Mouse (Mus musculus) liver (tissue): ENCODE results near the gene Itih5.

Source experiments
- DNase-seq: peaks from one replicate; pipeline ENCODE4 v3.0.0-alpha.2; 2020; ENCODE audit warnings: mixed read lengths

Gene Itih5

GRCm38 (mm10) chr2:10169991-10170390 is 16.6 kb downstream of the Itih5 start:
- DNase-seq, result no peak

DNA sequence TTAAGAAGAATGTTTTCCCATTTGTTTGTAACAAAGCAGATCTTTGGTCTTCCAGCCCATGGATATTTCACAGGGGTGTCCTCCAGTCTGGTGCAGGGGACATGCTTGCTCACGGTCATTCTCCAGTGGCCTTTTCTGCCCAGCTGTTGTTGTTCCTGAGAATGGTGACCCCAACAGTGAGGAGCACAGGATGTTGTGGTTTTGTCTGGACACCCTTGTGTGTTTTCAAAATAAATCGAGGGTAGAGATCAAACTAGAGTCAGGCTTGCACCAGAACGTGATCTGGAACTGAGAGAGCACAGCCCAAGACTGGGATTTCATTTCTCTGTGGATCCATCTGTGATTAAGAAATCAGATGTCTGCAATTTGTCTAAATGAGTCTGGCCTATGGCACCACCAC is 40.2 kb downstream of the Itih5 start:
- DNase-seq, result no peak

DNA sequence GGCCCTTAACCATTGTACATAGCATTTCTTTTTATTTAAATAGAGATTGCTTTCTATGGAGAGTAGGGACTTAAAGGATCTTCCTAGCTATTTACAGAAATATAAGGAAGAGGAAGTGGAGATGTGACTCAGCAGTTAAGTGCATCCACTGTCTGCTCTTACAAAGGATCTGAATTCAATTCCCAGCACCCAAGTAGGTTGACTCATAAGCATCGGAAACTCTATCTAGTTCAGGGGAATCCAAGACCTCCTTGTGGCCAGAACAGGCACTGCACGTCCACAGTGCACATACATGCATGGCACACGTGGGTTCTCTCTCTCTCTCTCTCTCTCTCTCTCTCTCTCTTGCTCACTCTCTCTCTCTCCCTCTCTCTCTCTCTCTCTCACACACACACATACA is 41.8 kb downstream of the Itih5 start:
- DNase-seq, result no peak

- no peak for DNase-seq
These were observed 46.0 kb downstream of the Itih5 start for GRCm38 (mm10) chr2:10199326-10199725.

DNA sequence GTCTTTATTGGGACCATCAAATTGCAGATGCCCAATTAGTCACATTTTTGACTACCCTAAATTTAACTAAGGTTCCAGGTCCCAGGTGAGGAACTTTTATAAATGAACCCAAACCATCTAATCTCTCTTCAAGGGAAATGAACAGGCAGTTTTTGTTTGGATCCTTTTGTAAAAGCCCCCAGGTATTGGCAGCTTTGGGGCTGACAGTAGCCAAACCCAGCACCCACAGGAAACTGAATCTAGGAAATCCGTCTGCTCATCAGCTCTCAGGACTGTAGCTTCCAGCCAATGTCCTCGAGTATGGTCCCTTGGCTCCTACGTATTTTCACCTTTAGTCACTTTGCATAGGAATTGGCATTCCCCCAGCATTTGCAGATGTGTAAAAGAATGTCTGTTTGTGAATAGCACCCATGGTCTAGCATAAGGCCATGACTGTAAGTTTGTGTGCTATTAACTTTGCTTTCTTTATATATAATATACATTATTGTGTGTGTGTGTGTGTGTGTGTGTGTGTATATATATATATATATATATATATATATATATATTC is 47.4 kb downstream of the Itih5 start:
- DNase-seq, result no peak

GRCm38 (mm10) chr2:10204301-10204700 is 50.9 kb downstream of the Itih5 start:
- DNase-seq, result no peak

DNA sequence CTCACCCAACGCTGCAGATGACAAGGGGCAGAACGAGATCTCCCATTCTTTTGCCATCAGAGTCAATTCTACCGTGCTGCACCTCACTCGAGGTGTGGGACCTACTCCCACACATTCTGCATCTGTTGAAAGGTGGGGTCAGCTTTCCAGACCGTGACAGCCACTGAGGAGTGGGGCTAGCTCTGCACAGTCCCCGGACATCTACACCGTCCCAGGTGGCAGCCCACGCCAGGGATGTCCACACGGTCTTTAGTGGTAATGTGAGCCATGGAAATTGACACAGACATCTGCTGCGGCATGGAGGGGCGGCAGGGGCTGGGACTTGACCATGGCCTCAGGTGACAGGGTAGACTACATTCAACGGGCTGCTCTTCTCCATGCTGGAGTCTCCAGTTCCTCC is 60.1 kb downstream of the Itih5 start:
- no peak for DNase-seq

DNA sequence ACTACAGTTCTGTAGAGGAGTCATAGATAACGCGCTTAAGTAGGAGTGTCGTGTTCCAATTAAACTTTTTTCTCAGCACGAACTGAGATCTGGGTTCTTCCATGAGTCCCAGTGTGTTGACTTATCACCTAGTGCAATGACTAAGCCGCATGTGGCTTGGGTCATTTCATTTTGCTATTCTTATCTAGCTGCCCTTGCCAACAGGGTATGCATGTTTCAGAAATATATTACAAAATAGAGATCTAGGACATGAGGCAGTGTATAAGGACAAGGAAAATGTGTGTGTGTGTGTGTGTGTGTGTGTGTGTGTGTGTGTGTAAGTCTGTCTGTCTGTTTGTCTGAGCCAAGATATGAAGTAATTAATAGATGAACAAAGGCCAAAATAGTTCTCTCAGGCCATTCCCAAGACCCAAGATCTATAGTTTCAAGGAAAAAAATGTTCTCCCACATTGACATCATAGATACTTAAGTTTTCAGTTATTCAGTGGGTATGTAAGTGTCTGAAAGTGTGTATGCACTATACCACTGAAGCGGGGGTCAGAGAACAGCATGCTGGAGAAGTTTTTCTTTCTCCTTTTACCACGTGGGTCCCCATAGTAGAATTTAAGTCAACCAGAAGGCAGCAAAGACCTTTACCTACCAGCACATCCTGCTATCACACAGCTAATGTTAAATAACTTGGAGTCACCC is 62.6 kb downstream of the Itih5 start:
- no peak for DNase-seq

DNA sequence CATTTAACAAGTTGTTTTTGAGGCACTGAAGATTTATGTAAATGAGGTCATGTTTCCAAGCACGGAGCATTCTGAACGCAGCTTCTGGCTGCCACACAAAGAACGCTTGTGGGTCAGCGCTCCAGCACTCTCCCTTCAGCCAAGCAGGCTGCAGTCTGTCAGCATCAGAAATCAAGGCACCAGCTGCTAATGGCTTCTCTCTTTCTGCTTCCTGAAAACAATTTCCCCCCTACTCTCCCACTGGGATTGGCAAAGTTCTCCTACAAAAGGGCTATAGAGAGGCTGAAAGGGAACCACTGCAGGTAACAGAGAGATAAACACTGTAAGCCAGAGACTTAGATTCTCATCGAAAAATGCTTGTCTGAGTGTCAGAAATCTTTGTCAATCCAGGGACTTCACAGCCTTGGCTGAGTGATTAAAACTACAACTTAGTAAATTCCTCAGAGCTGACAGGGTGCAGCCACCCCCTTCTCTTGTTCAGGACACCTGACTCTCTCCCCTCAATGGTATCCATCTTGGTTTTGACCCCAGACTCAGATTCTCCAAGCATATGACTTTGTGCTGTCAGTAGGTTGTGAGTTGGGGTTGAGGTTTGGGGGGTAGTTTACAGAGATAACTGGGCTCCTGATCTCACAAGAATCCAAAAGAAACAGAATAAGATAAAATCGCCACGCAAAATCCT is 63.3 kb downstream of the Itih5 start:
- DNase-seq, result no peak

- no peak for DNase-seq
These were observed 68.5 kb downstream of the Itih5 start for GRCm38 (mm10) chr2:10221862-10222261.

- no peak for DNase-seq
These were observed 73.5 kb downstream of the Itih5 start for GRCm38 (mm10) chr2:10226907-10227306.

DNA sequence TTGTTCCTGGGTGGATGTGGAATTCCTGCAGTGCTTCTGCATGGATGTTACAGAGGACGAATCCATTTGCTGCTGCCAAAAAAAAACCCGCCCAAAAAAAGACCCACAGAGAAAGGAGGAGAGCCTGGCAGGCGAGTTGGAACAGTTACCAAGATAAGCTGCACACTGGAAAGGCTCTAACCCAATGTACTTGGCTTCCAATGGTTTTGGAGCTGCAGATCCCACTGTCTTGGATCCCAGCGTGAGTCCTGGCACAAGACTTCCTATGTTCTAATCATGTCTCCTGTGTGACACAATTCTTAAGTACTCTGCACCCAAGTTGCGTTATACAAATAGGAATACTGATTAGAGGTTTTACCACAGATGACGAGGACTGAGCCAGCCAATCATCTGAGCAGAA is 78.6 kb downstream of the Itih5 start:
- DNase-seq, result no peak

GRCm38 (mm10) chr2:10236554-10236953 is 83.2 kb downstream of the Itih5 start:
- DNase-seq, result no peak

GRCm38 (mm10) chr2:10242970-10243369 is 89.6 kb downstream of the Itih5 start:
- DNase-seq, result no peak

DNA sequence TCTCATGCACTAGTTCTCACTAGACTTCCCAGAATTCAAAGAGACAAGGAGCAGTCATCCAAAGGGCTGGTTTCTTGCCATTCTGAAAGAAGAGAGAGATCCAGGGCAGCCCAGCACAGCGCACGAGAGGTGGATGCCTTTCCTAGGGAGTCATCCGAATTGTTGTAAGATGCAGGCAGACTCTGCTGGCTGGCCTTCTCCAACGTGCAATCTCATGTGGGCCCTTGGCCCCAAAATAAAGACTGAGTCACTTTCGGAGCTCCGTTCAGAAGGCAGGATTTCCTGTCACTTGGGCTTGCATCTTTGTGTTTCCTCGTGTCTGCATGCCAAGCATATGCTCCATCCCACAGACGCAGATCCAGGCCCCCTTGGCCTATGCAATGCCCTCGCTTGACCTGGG is 97.1 kb downstream of the Itih5 start:
- DNase-seq, result no peak

- no peak for DNase-seq
These were observed 97.6 kb downstream of the Itih5 start for GRCm38 (mm10) chr2:10250926-10251325.

- no peak for DNase-seq
These were observed 98.1 kb downstream of the Itih5 start for GRCm38 (mm10) chr2:10251466-10251865.

GRCm38 (mm10) chr2:10252016-10252415 is 98.6 kb downstream of the Itih5 start:
- DNase-seq, result no peak

- no peak for DNase-seq
These were observed 100.0 kb downstream of the Itih5 start for GRCm38 (mm10) chr2:10253351-10253750.

GRCm38 (mm10) chr2:10256949-10257348 is 103.6 kb downstream of the Itih5 start:
- DNase-seq, result no peak

DNA sequence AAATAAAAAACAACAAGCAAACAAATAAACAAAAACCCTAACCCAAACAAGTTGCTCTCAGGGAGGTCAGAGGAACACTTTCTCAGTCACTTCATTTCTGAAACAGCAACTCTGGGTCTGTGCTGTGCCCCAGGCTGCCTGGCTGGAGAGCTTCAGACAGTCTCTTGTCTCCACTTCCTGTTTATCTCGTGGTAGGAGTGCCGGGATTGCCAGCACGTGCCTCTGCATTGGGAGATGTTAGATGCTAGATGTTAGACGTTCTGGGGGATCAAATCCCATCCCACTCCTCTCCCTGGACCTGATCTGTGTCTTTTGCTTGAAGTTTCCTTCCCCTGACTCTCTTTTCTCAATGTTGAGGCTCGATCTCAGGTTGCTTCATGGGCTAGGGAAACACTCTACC is 104.9 kb downstream of the Itih5 start:
- DNase-seq, result no peak

GRCm38 (mm10) chr2:10260109-10260508 is 106.7 kb downstream of the Itih5 start:
- no peak for DNase-seq

- DNase-seq, result no peak
These were observed 108.0 kb downstream of the Itih5 start for GRCm38 (mm10) chr2:10261337-10261736.

- no peak for DNase-seq
These were observed 109.4 kb downstream of the Itih5 start for GRCm38 (mm10) chr2:10262722-10263121.
